Mouse (Mus musculus) cerebellum, postnatal 4 days (tissue): ENCODE measurements around the gene Utrn.

Source experiments
- DNase-seq, 2 experiments: peaks; one replicate each; pipeline ENCODE4 v3.0.0; 2022; ENCODE audit warnings: low spot score in 2 of 2, mixed read lengths in 1 of 2

The Utrn gene

GRCm38 (mm10) chr10:12836048-12836816 is 32.9 kb downstream of the Utrn start:
- no peak for DNase-seq

DNA sequence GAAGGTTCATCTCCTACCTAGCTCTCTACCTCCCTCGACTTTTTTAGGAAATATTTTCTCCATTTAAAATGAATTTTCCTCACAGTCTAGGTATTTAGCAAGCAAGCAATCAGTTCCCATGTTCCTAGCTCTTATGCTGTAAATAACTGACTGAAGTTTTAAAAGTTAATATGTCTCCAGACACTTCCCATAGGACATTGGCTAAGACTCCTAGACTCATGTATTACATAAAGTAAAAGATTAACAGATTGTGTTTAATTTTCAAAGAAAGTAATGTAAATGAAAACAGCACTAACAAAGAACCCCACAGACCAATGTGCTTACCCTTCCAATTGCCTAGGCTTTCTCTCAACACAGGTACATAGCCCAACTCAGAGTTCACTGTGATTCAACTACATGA is 35.0 kb downstream of the Utrn start:
- no peak for DNase-seq

- DNase-seq, result no peak
Observed at GRCm38 (mm10) chr10:12832163-12832562, 37.0 kb downstream of the Utrn start.

DNA sequence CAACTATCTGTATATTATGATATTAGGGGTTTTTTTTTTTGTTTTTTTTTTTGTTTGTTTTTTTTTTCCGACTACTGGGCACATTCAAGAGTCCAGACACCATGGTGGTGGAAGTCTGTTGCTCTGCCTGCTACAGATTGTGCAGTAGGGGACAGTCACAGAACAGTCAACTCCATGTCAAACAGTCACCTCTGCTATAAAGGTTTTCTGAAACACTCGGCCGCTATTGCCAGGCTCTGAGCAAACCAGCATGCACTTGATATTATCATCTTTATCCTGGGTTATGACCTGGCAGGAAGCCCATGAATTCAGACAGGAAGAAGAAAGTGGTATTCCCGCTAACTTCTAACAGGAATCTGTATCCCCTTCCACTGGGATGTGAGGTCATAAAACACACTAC is 41.4 kb downstream of the Utrn start:
- no peak for DNase-seq

- no peak for DNase-seq
Observed at GRCm38 (mm10) chr10:12827306-12827705, 41.9 kb downstream of the Utrn start.

GRCm38 (mm10) chr10:12826760-12827281 is 42.3 kb downstream of the Utrn start:
- DNase-seq, result peak in 1 of 2 experiments; percentile 46

- no peak for DNase-seq
Observed at GRCm38 (mm10) chr10:12824386-12824785, 44.8 kb downstream of the Utrn start.

GRCm38 (mm10) chr10:12823437-12824219 is 45.5 kb downstream of the Utrn start:
- DNase-seq, result no peak

- no peak for DNase-seq
Observed at GRCm38 (mm10) chr10:12820978-12821735, 48.0 kb downstream of the Utrn start.

DNA sequence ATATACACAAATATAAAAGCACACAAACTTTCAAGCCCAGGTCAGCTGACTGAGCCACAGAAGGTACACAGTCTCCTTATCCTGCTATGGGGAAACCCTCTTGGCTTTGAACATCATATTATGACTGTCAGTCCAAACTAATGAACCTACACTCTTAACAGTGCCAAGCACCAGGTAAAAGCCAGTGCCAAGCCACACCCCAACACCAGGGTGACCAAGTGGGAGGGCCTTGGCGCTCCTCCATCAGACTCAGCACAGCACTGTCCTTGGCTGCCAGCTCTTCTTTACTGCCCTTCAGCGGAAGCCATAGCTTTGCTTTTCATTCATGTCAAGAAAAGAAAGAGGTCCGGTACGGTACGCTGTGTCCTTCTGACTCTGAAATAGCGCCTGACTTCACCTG is 51.8 kb downstream of the Utrn start:
- DNase-seq, result peak in 1 of 2 experiments; percentile 51

DNA sequence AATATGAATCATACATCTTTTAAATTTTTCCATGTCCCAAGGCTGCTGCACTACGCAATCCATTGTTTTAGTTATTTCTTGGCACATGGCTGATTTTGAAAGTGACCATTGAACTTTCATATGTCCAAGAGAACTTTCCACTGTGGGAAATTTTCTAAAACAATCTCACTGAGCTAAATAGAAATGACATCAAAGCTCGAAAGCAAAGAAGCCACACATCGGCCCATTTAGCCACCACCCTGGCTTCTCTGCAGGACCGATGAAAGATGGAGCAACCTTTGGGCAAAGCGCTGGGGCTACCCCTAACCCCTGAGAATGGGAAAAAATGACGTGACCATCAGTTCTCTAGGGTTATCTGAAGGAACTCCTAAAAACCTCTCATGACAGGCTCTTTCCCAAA is 52.6 kb downstream of the Utrn start:
- no peak for DNase-seq

- DNase-seq, result no peak
Observed at GRCm38 (mm10) chr10:12814411-12814810, 54.8 kb downstream of the Utrn start.

DNA sequence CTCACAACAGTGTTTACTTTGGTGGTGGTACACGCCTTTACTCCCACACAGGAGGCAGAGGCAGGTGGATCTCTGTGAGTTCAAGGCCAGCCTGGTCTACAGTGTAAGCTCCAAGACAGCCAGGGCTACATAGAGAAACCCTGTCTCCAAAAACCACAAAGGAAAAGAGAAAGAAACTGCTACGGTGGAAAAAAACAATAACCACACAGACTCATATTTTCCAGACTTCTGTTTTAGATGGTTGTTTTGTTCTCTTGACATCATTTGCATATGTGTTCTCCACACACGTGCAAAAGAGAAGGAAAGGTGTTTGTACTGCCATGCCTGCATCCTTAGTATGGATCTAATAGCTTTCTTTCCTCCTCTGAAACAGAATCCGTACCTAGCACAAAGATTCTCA is 55.3 kb downstream of the Utrn start:
- DNase-seq, result no peak

GRCm38 (mm10) chr10:12813211-12813811 is 55.9 kb downstream of the Utrn start:
- DNase-seq, result no peak

GRCm38 (mm10) chr10:12812680-12813079 is 56.5 kb downstream of the Utrn start:
- DNase-seq, result no peak

DNA sequence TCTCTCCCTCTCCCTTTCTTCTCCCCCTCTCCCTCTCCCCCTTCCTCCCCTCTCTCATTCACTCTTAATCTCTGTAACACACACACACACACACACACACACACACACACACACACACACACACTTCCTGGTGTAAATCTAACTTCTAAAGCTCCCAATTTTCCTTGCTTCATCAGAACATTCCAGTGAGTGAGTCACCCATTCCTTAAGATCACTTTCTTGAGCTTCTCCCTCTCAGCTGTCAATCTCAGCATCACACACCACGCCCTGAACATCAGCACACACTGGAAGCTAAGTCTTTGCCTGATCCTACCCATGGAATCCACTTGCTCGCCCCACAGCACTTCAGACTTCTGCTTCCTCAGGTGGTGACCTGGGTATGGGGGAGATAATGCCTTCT is 58.3 kb downstream of the Utrn start:
- no peak for DNase-seq

- DNase-seq, result no peak
Observed at GRCm38 (mm10) chr10:12809702-12810101, 59.5 kb downstream of the Utrn start.

GRCm38 (mm10) chr10:12808467-12808866 is 60.7 kb downstream of the Utrn start:
- DNase-seq, result no peak

- no peak for DNase-seq
Observed at GRCm38 (mm10) chr10:12807706-12808105, 61.5 kb downstream of the Utrn start.

DNA sequence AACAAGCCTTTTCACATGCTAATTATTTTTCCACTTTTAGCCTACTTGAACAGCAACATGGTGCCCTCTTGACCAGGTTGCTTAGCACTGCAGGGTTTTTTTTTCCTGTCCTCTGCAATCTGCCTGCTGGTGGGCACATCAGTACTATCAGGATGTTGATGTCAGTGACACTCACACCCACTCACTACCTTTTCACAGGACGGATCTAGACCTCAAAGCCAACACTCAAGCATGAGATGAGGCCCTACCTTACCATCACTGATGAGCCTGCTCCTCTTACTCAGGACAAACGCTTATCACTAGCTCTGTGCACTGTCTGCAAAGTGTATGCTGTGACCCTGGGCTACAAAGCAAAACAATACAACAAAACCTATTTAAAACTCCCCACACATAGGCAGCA is 63.3 kb downstream of the Utrn start:
- DNase-seq, result no peak

GRCm38 (mm10) chr10:12803939-12804338 is 65.2 kb downstream of the Utrn start:
- no peak for DNase-seq

- no peak for DNase-seq
Observed at GRCm38 (mm10) chr10:12799416-12799815, 69.7 kb downstream of the Utrn start.
